Mouse (Mus musculus) ES-E14 (cell line): ENCODE data around the gene Casc1.

Source experiments
- CHD2 ChIP-seq: IDR thresholded peaks from 2 replicates; pipeline ENCODE4 v1.6.1; 2014; ENCODE audit warnings: mild to moderate bottlenecking, low read depth, low read length, inconsistent platforms
- HCFC1 ChIP-seq: IDR thresholded peaks from 2 replicates; pipeline ENCODE4 v1.6.1; 2012; ENCODE audit warnings: low read length, inconsistent platforms, borderline replicate concordance; ENCODE audit not compliant: insufficient read depth
- ZNF384 ChIP-seq: IDR thresholded peaks from 2 replicates; pipeline ENCODE4 v1.6.1; 2012; ENCODE audit warnings: low read depth, low read length, inconsistent platforms

DNA sequence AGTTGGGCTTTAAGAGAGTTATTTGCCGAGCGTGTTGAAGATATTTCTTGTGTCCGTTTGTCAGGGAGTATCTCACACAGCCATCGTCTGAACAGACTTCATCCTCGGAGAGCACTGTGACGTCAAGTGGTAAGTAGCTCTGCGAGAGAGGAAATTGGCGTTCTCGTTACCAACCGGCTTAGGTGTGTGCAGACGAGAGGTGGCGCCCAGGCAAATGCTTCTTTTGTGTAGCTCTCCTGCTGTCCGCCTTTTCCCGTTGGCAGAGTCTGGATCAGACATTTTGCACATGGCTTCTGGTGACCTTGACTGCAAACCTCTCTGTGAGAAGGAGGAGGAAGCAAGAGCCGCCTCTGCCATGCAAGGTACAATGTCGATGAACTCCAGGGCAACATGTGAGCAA is 63.1 kb downstream of the Casc1 start:
- TF ChIP-seq HCFC1 (no peak), CHD2 (no peak), ZNF384 (no peak)
